Mouse (Mus musculus) G1E (cell line): ENCODE data around the gene Ppp1r1a.
A peak's percentile ranks its signal among the peaks of the same experiment; 100 is the strongest.

Source experiments
- CTCF ChIP-seq: IDR thresholded peaks from 2 replicates; pipeline ENCODE4 v1.5.1; 2012; ENCODE audit warnings: low read depth, low read length, inconsistent platforms, mixed read lengths
- GATA1 ChIP-seq: IDR thresholded peaks from 2 replicates; pipeline ENCODE4 v1.6.1; 2012; ENCODE audit warnings: borderline replicate concordance, low read length, inconsistent platforms, mixed read lengths

- TF ChIP-seq CTCF (peak; percentile 62; the same call in 1 of the 2 replicates), GATA1 (no peak)
These were observed 14.4 kb upstream of the Ppp1r1a start for GRCm38 (mm10) chr15:103552096-103552690.
